Mouse (Mus musculus): Measurements from ENCODE around the gene Tex36. TPM values are rescaled to one million over a fixed set of nuclear protein-coding genes. Genes with fewer than 3 reads are reported as not detected.

The Tex36 gene
- polyA plus RNA-seq, 1 experiment from 2014 or later, result not detected

GRCm38 (mm10) chr7:133623226-133623625, 21.3 kb upstream of the Tex36 start:
- no peak overlapping the region for H3K9ac ChIP-seq
- no peak overlapping the region for H3K4me2 ChIP-seq
- H3K27me3 ChIP-seq (replicated peaks), result no peaks in the 10 kb centered on the region
- no peaks in the 10 kb centered on the region for H3K36me3 ChIP-seq
- WGBS, result 71% methylated on average over 5 of the region's 5 CpGs
- no peaks in the 10 kb centered on the region for H3K9me3 ChIP-seq
- no peak overlapping the region for H3K27ac ChIP-seq (replicated peaks)
- no peak for ATAC-seq (ENCODE audit: extremely low read depth, insufficient number of reproducible peaks, low FRiP score, low TSS enrichment)
- no peaks in the 10 kb centered on the region for H3K4me1 ChIP-seq
- H3K4me3 ChIP-seq, result no peak overlapping the region

- no peak overlapping the region for H3K27ac ChIP-seq (replicated peaks)
- no peak overlapping the region for H3K9ac ChIP-seq
- no peak for ATAC-seq (ENCODE audit: extremely low read depth, insufficient number of reproducible peaks, low FRiP score, low TSS enrichment)
- H3K4me3 ChIP-seq, result no peak overlapping the region
- no peaks in the 10 kb centered on the region for H3K4me1 ChIP-seq
- no peak overlapping the region for H3K4me2 ChIP-seq
- WGBS, result 55% methylated on average over 11 of the region's 11 CpGs
- no peaks in the 10 kb centered on the region for H3K9me3 ChIP-seq
- no peaks in the 10 kb centered on the region for H3K27me3 ChIP-seq (replicated peaks)
- H3K36me3 ChIP-seq, result no peaks in the 10 kb centered on the region
Observed at GRCm38 (mm10) chr7:133620721-133621120, 18.8 kb upstream of the Tex36 start.

DNA sequence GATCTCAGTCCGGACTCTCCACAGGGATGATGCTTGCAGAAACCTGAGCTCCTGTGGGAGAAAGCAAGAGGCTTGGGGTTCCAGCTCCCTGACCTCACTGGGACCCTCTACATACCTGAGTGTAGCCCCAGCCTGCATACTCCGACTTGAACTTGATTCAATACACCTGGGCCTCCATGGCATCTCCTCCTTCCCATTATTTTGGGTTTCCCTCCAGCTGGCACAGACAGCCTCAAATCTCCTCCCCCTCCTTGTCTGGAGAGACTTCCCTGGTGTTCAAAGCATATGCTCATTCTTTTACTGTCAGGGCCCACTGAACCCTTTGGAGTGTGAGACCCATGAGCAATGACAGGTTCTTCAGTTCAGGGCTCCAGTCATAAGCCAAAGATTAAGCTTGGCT, 11.0 kb upstream of the Tex36 start:
- 77% methylated on average over 2 of the region's 2 CpGs for WGBS
- no peak for ATAC-seq (ENCODE audit: extremely low read depth, insufficient number of reproducible peaks, low FRiP score, low TSS enrichment)
- Histone ChIP-seq H3K36me3 (no peaks in the 10 kb centered on the region), H3K4me3 (no peak overlapping the region), H3K27ac (replicated peaks) (no peak overlapping the region), H3K27me3 (replicated peaks) (no peaks in the 10 kb centered on the region), H3K9ac (no peak overlapping the region), H3K4me1 (no peaks in the 10 kb centered on the region), H3K9me3 (no peaks in the 10 kb centered on the region), H3K4me2 (no peak overlapping the region)

GRCm38 (mm10) chr7:133609585-133609984, 7.6 kb upstream of the Tex36 start:
- 58% methylated on average over 8 of the region's 8 CpGs for WGBS
- Histone ChIP-seq H3K4me1 (no peaks in the 10 kb centered on the region), H3K27ac (replicated peaks) (no peak overlapping the region), H3K4me3 (no peak overlapping the region), H3K36me3 (no peaks in the 10 kb centered on the region), H3K4me2 (no peak overlapping the region), H3K9me3 (no peaks in the 10 kb centered on the region), H3K9ac (no peak overlapping the region), H3K27me3 (replicated peaks) (no peaks in the 10 kb centered on the region)
- ATAC-seq (ENCODE audit: extremely low read depth, insufficient number of reproducible peaks, low FRiP score, low TSS enrichment), result no peak

GRCm38 (mm10) chr7:133608631-133609340, 6.8 kb upstream of the Tex36 start:
- Histone ChIP-seq H3K4me1 (no peaks in the 10 kb centered on the region), H3K4me2 (no peak overlapping the region), H3K27ac (replicated peaks) (no peak overlapping the region), H3K9ac (no peak overlapping the region), H3K27me3 (replicated peaks) (no peaks in the 10 kb centered on the region), H3K9me3 (no peaks in the 10 kb centered on the region), H3K36me3 (no peaks in the 10 kb centered on the region), H3K4me3 (no peak overlapping the region)
- WGBS, result 72% methylated on average over 13 of the region's 13 CpGs
- ATAC-seq (ENCODE audit: extremely low read depth, insufficient number of reproducible peaks, low FRiP score, low TSS enrichment), result no peak

GRCm38 (mm10) chr7:133607883-133608575, 6.1 kb upstream of the Tex36 start:
- Histone ChIP-seq H3K4me3 (no peak overlapping the region), H3K27me3 (replicated peaks) (no peaks in the 10 kb centered on the region), H3K9me3 (no peaks in the 10 kb centered on the region), H3K4me1 (no peaks in the 10 kb centered on the region), H3K9ac (no peak overlapping the region), H3K36me3 (no peaks in the 10 kb centered on the region), H3K27ac (replicated peaks) (no peak overlapping the region), H3K4me2 (no peak overlapping the region)
- WGBS, result 74% methylated on average over 13 of the region's 13 CpGs
- no peak for ATAC-seq (ENCODE audit: extremely low read depth, insufficient number of reproducible peaks, low FRiP score, low TSS enrichment)

- no peak overlapping the region for H3K4me3 ChIP-seq
- no peak for ATAC-seq (ENCODE audit: extremely low read depth, insufficient number of reproducible peaks, low FRiP score, low TSS enrichment)
- no peaks in the 10 kb centered on the region for H3K36me3 ChIP-seq
- 71% methylated on average over 5 of the region's 5 CpGs for WGBS
- no peak overlapping the region for H3K27ac ChIP-seq (replicated peaks)
- H3K4me2 ChIP-seq, result no peak overlapping the region
- no peaks in the 10 kb centered on the region for H3K4me1 ChIP-seq
- no peaks in the 10 kb centered on the region for H3K9me3 ChIP-seq
- no peaks in the 10 kb centered on the region for H3K27me3 ChIP-seq (replicated peaks)
- H3K9ac ChIP-seq, result no peak overlapping the region
Observed at GRCm38 (mm10) chr7:133607331-133607730, 5.4 kb upstream of the Tex36 start.

DNA sequence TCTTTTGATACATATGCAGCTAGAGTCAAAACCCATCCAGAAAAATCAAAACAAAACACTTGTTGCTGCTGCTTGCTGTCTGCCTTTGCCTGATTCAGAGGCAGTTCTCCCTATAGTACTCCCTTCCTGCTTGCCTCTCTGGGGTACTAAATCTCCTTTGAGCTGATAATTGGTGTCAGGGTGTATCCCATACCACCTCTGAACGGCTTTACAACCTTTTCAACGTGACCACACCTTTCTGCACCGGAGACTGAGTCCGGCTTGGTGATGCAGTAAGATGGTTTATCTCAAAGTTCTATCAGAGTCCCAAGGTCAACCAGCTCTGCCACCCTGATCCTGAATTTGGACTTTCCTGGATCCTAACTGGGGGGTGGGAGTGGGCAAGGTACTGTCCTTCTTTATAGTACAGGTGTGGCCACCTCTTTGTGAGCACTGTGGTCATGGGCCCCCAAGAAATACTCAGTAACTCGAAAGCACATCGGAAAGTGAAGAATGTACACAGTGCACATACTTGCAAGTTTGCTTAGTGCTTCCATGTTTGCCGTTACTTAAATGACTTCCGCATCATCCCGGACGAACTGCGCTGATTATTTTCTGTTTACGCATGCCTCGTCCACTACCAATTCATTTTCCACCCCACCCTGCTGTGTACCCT, 2.6 kb upstream of the Tex36 start:
- H3K27ac ChIP-seq (replicated peaks), result no peak overlapping the region
- 76% methylated on average over 13 of the region's 13 CpGs for whole genome bisulfite sequencing
- ATAC-seq (ENCODE audit: extremely low read depth, insufficient number of reproducible peaks, low FRiP score, low TSS enrichment), result no peak
- no peak overlapping the region for H3K9ac ChIP-seq
- H3K4me1 ChIP-seq, result no peaks in the 10 kb centered on the region
- H3K9me3 ChIP-seq, result no peaks in the 10 kb centered on the region
- H3K36me3 ChIP-seq, result no peaks in the 10 kb centered on the region
- H3K4me2 ChIP-seq, result no peak overlapping the region
- H3K27me3 ChIP-seq (replicated peaks), result no peaks in the 10 kb centered on the region
- H3K4me3 ChIP-seq, result no peak overlapping the region

DNA sequence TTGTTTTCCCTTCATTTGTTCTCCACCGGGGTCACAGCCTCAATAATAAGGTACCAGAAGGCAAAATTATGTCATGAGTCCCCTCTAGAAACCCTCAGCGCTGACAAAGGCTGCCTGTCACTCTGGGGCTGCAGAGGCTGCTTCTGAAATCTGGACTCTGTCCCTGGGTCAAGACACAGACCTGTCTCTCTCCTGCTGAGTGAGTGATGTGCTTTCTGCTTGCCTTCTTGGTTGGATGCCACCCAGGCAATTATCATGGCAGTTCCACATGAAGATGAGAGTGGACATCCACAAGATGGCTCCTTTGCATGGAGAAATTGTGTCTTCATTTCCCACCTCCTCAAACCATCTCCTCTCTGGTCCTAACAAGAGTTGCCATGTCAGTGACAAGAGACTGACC, 1.2 kb upstream of the Tex36 start:
- no peak for ATAC-seq (ENCODE audit: extremely low read depth, insufficient number of reproducible peaks, low FRiP score, low TSS enrichment)
- H3K36me3 ChIP-seq, result no peaks in the 10 kb centered on the region

GRCm38 (mm10) chr7:133600558-133600957, 1.4 kb downstream of the Tex36 start:
- Histone ChIP-seq H3K27me3 (replicated peaks) (no peaks in the 10 kb centered on the region), H3K9me3 (no peaks in the 10 kb centered on the region), H3K4me3 (no peak overlapping the region), H3K4me1 (no peaks in the 10 kb centered on the region), H3K4me2 (no peak overlapping the region), H3K9ac (no peak overlapping the region), H3K36me3 (no peaks in the 10 kb centered on the region), H3K27ac (replicated peaks) (no peak overlapping the region)
- WGBS, result 48% methylated on average over 1 of the region's 1 CpGs
- ATAC-seq (ENCODE audit: extremely low read depth, insufficient number of reproducible peaks, low FRiP score, low TSS enrichment), result no peak

More for the DNA sequence above, 1.2 kb upstream of the Tex36 start:
- H3K4me2 ChIP-seq, result no peak overlapping the region
- no peaks in the 10 kb centered on the region for H3K27me3 ChIP-seq (replicated peaks)
- WGBS, result 68% methylated on average over 2 of the region's 2 CpGs
- H3K4me3 ChIP-seq, result no peak overlapping the region
- H3K9me3 ChIP-seq, result no peaks in the 10 kb centered on the region
- H3K4me1 ChIP-seq, result no peaks in the 10 kb centered on the region
- no peak overlapping the region for H3K27ac ChIP-seq (replicated peaks)
- H3K9ac ChIP-seq, result no peak overlapping the region

DNA sequence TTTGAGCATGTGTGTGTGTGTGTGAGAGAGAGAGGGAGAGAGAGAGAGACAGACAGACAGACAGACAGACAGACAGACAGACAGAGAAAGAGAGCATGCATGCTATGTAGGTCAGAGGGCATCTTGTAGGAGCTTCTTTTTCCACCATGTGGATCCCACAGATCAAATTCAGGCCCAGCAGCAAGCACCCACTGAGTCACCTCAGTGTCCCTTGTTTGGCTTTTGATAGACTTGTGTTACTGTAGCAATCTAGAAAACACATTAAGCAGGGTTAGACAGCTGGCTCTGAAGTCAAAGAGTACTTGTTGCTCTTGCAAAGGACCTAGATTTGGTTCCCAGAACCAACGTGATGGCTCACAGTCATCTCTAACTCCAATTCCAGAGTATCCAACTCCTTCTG, 10.2 kb downstream of the Tex36 start:
- Histone ChIP-seq H3K9ac (no peak overlapping the region), H3K4me2 (no peak overlapping the region), H3K36me3 (no peaks in the 10 kb centered on the region), H3K27me3 (replicated peaks) (no peaks in the 10 kb centered on the region), H3K4me1 (peaks cover 4% of the 10 kb centered on the region), H3K9me3 (no peaks in the 10 kb centered on the region), H3K4me3 (no peak overlapping the region), H3K27ac (replicated peaks) (no peak overlapping the region)
- 68% methylated on average over 1 of the region's 1 CpGs for WGBS
- ATAC-seq (ENCODE audit: extremely low read depth, insufficient number of reproducible peaks, low FRiP score, low TSS enrichment), result no peak

Data from heart, embryonic 13.5 days (tissue).